8 mouse cellular contexts compared by ENCODE assay signal in genomic region chr15:9094366-9094750, GRCm38 (mm10). TPM values are rescaled to one million over a fixed set of nuclear protein-coding genes. Genes with fewer than 3 reads are reported as not detected.
DNase-seq lines count a peak whose midpoint lies in the region; ATAC-seq lines count a peak whose summit lies in the region.

No protein-coding gene starts in this region.

- DNase-seq in urinary bladder, postnatal 14 days (ENCODE audit: low spot score) = peak; percentile 28
- no peak for DNase-seq in urinary bladder, adult 18-20 months (ENCODE audit: low spot score in 2 of 2)
- peak; percentile 28 to 71 for DNase-seq in layer of hippocampus, adult 18-20 months (ENCODE audit: low spot score in 2 of 2)
- DNase-seq in adrenal gland, postnatal 25 days = no peak

- H3K27me3 ChIP-seq in forebrain, embryonic 13.5 days = no peaks in the 10 kb centered on the region
- H3K27me3 ChIP-seq in liver, embryonic 16.5 days (ENCODE audit: control insufficient read depth, insufficient read depth, low read depth, low read length) = no peaks in the 10 kb centered on the region
- H3K27me3 ChIP-seq in neural tube, embryonic 14.5 days (ENCODE audit: control insufficient read depth, insufficient read depth, low read length) = no peaks in the 10 kb centered on the region

- ATAC-seq in forebrain, embryonic 13.5 days = peak; percentile 95
- ATAC-seq in liver, embryonic 16.5 days (ENCODE audit: low read depth) = peak; percentile 79
- peak; percentile 86 for ATAC-seq in neural tube, embryonic 14.5 days (ENCODE audit: low read depth)
- ATAC-seq in megakaryocyte, adult 5-6 weeks (ENCODE audit: poor library complexity, severe bottlenecking) = no peak

- peaks cover 39% of the 10 kb centered on the region; the same call in 1 of the 2 replicates for H3K36me3 ChIP-seq in forebrain, embryonic 13.5 days (ENCODE audit: poor library complexity, severe bottlenecking)
- peaks cover 75% of the 10 kb centered on the region for H3K36me3 ChIP-seq in liver, embryonic 16.5 days (ENCODE audit: control insufficient read depth, insufficient read depth)
- peaks cover 9% of the 10 kb centered on the region; the same call in 1 of the 2 replicates for H3K36me3 ChIP-seq in neural tube, embryonic 14.5 days (ENCODE audit: control insufficient read depth, insufficient read depth, low read length)

- no peak overlapping the region for H3K27ac ChIP-seq in forebrain, embryonic 13.5 days
- H3K27ac ChIP-seq in liver, embryonic 16.5 days (ENCODE audit: low read length) = peak overlapping the region; percentile 3
- H3K27ac ChIP-seq in neural tube, embryonic 14.5 days (ENCODE audit: low read depth, low read length) = no peak overlapping the region

- H3K9me3 ChIP-seq in forebrain, embryonic 13.5 days (replicated peaks) = no peaks in the 10 kb centered on the region
- H3K9me3 ChIP-seq in liver, embryonic 16.5 days (replicated peaks; ENCODE audit: control insufficient read depth, low read length) = no peaks in the 10 kb centered on the region
- H3K9me3 ChIP-seq in neural tube, embryonic 14.5 days (ENCODE audit: control insufficient read depth, low read length) = no peaks in the 10 kb centered on the region

- peaks cover 10% of the 10 kb centered on the region for H3K4me1 ChIP-seq in forebrain, embryonic 13.5 days
- H3K4me1 ChIP-seq in liver, embryonic 16.5 days (ENCODE audit: control insufficient read depth, low read depth, low read length) = peaks cover 19% of the 10 kb centered on the region
- no peaks in the 10 kb centered on the region for H3K4me1 ChIP-seq in neural tube, embryonic 14.5 days (ENCODE audit: control insufficient read depth, insufficient read depth, low read length)

- WGBS in forebrain, embryonic 13.5 days = 13% methylated on average over 13 of the region's 13 CpGs
- WGBS in liver, embryonic 16.5 days (ENCODE audit: insufficient replicate concordance) = 24% methylated on average over 13 of the region's 13 CpGs
- whole genome bisulfite sequencing in neural tube, embryonic 14.5 days = 15% methylated on average over 13 of the region's 13 CpGs

- peak overlapping the region; percentile 37; the same call in 1 of the 2 replicates for H3K9ac ChIP-seq in forebrain, embryonic 13.5 days
- H3K9ac ChIP-seq in liver, embryonic 16.5 days (ENCODE audit: low read depth, low read length) = peak overlapping the region; percentile 29; the same call in 1 of the 2 replicates
- H3K9ac ChIP-seq in neural tube, embryonic 14.5 days (replicated peaks; ENCODE audit: low read depth, low read length) = no peak overlapping the region

- H3K4me3 ChIP-seq in forebrain, embryonic 13.5 days = peak overlapping the region; percentile 6; the same call in 1 of the 2 replicates
- H3K4me3 ChIP-seq in liver, embryonic 16.5 days (ENCODE audit: low read depth, low read length) = peak overlapping the region; percentile 20; the same call in 1 of the 2 replicates
- no peak overlapping the region for H3K4me3 ChIP-seq in neural tube, embryonic 14.5 days (ENCODE audit: low read depth, low read length)

- H3K4me2 ChIP-seq in forebrain, embryonic 13.5 days = peak overlapping the region; percentile 33
- H3K4me2 ChIP-seq in liver, embryonic 16.5 days (ENCODE audit: low read depth, low read length) = peak overlapping the region; percentile 41
- no peak overlapping the region for H3K4me2 ChIP-seq in neural tube, embryonic 14.5 days (ENCODE audit: low read depth, low read length)

RNA-seq across cellular contexts. Expression of gene Nadk2, which starts 23.3 kb away (rescaled TPM):
- polyA plus RNA-seq in forebrain, embryonic 13.5 days (2015; fragmentation: Nextera tagmentation; extraction: Ambion mirVana) = 23.0 and 24.4 TPM in 2 replicates
- total RNA-seq in layer of hippocampus, adult 18-20 months (2021) = 10 to 100 TPM; 62.5 to 70.2 TPM
- 85.7 and 88.8 TPM in 2 replicates for polyA plus RNA-seq in liver, embryonic 16.5 days (2015; fragmentation: Nextera tagmentation; extraction: Ambion mirVana)
- 37.6 and 37.7 TPM in 2 replicates for polyA plus RNA-seq in neural tube, embryonic 14.5 days (2014; fragmentation: Nextera tagmentation; extraction: Ambion mirVana)
- total RNA-seq in adrenal gland, postnatal 25 days (2021) = 73.3 and 79.6 TPM in 2 replicates
- total RNA-seq in megakaryocyte, adult 5-6 weeks (2015) = 25.7 and 32.3 TPM in 2 replicates
- 30.0 and 31.3 TPM in 2 replicates for total RNA-seq in megakaryocyte, adult 5-6 weeks (2017)

RNA-seq across cellular contexts. Expression of gene Lmbrd2, which starts 46.0 kb away (rescaled TPM):
- 2.9 and 3.9 TPM in 2 replicates for polyA plus RNA-seq in forebrain, embryonic 13.5 days (2015; fragmentation: Nextera tagmentation; extraction: Ambion mirVana)
- total RNA-seq in layer of hippocampus, adult 18-20 months (2021) = 10 to 100 TPM; 62.3 to 62.5 TPM
- polyA plus RNA-seq in liver, embryonic 16.5 days (2015; fragmentation: Nextera tagmentation; extraction: Ambion mirVana) = 1.9 and 2.0 TPM in 2 replicates
- polyA plus RNA-seq in neural tube, embryonic 14.5 days (2014; fragmentation: Nextera tagmentation; extraction: Ambion mirVana) = 6.8 and 14.8 TPM in 2 replicates
- total RNA-seq in adrenal gland, postnatal 25 days (2021) = 22.9 and 23.7 TPM in 2 replicates
- 12.9 and 17.3 TPM in 2 replicates for total RNA-seq in megakaryocyte, adult 5-6 weeks (2015)
- 10.0 and 11.2 TPM in 2 replicates for total RNA-seq in megakaryocyte, adult 5-6 weeks (2017)

Comparison
In these comparisons a context has a peak if more than half of its experiments do, and no peak if none do; other contexts are left out.
1. DNase-seq: peak in urinary bladder, postnatal 14 days (single experiment) and layer of hippocampus, adult 18-20 months (2 of 2); none in urinary bladder, adult 18-20 months (0 of 2) and adrenal gland, postnatal 25 days (single experiment).